Mouse (Mus musculus): ENCODE data around the gene Cpn1. TPM values are rescaled to one million over a fixed set of nuclear protein-coding genes. Genes with fewer than 3 reads are reported as not detected.

The Cpn1 gene
- polyA plus RNA-seq, 1 experiment from 2014 or later, result not detected

Other genes with a start within 250 kb of the Cpn1 start
- gene Cutc, start 233.6 kb downstream of the Cpn1 start, polyA plus RNA-seq (2014; fragmentation: Nextera tagmentation; extraction: Ambion mirVana), result 11.6 and 12.3 TPM in 2 replicates
- 9.3 and 11.0 TPM in 2 replicates for gene Cox15, start 233.6 kb downstream of the Cpn1 start, polyA plus RNA-seq (2014; fragmentation: Nextera tagmentation; extraction: Ambion mirVana)
- 0.05 and 0.31 TPM in 2 replicates for gene Abcc2, start 204.4 kb downstream of the Cpn1 start, polyA plus RNA-seq (2014; fragmentation: Nextera tagmentation; extraction: Ambion mirVana)
- gene Dnmbp, start 46.4 kb downstream of the Cpn1 start, polyA plus RNA-seq (2014; fragmentation: Nextera tagmentation; extraction: Ambion mirVana), result 25.1 and 26.0 TPM in 2 replicates
- gene Cyp2c23, start 42.7 kb upstream of the Cpn1 start, polyA plus RNA-seq (2014; fragmentation: Nextera tagmentation; extraction: Ambion mirVana), result 0.12 and 0.13 TPM in 2 replicates
- gene Erlin1, start 83.2 kb upstream of the Cpn1 start, polyA plus RNA-seq (2014; fragmentation: Nextera tagmentation; extraction: Ambion mirVana), result 20.1 and 20.9 TPM in 2 replicates
- gene Chuk, start 120.9 kb upstream of the Cpn1 start, polyA plus RNA-seq (2014; fragmentation: Nextera tagmentation; extraction: Ambion mirVana), result 44.3 and 47.9 TPM in 2 replicates
- gene Cwf19l1, start 149.3 kb upstream of the Cpn1 start, polyA plus RNA-seq (2014; fragmentation: Nextera tagmentation; extraction: Ambion mirVana), result 40.4 and 40.7 TPM in 2 replicates
- gene Bloc1s2, start 159.9 kb upstream of the Cpn1 start, polyA plus RNA-seq (2014; fragmentation: Nextera tagmentation; extraction: Ambion mirVana), result 110 and 112 TPM in 2 replicates
- gene Pkd2l1, start 205.9 kb upstream of the Cpn1 start, polyA plus RNA-seq (2014; fragmentation: Nextera tagmentation; extraction: Ambion mirVana), result not detected in 2 replicates
- 0.40 TPM in 1 of 2 replicates, not detected in the other for gene Scd3, start 216.7 kb upstream of the Cpn1 start, polyA plus RNA-seq (2014; fragmentation: Nextera tagmentation; extraction: Ambion mirVana)